Mouse (Mus musculus) ovary, postnatal 10 days (tissue): ENCODE data around the gene Tbxas1.

Experiments
- DNase-seq: peaks from one replicate; pipeline ENCODE4 v3.0.0; 2022; ENCODE audit warnings: low spot score

The Tbxas1 gene

DNA sequence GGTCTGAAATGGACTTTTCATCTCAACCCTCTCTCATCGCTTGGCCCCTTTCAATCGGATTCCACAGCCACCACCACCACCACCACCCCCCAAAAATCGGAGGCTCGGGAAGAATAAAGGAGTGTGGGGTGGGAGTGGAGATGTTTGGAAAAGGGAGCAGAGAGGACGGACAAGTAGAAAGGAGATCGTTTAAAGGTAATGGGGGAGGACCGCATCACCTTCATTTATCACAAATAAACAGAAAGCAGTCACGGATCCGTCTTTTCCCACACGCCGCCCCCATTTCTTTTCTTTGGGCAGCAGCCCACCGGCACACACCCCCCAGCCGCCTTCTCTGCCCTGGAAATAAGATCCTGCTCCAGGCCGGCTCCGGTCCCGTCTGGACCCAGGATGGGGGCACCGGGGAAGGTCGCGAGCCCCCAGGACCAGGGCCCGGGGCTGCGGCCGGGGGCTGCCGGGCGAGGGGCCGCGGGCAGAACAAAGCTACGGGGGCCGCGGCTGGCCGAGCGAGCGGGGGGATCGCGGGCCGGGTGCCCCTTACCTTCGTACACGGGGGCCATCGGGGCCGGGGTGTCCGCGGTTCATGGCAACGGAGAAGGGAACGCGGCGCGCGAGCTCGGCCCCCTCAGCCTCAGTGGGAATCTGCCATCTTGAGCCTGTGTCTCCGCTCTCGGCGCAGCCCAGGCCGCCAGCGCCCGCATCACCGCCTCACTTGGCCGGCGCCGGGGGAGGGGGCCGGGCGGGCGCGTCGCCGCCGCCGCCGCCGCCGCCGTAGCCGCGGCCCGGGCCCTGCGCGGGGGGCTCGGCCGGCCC, at the start of gene Tbxas1:
Tbxas1 (plus strand) TSS at position 147 of the 813 bp plus-strand sequence.
- peak; percentile 38 for DNase-seq

DNA sequence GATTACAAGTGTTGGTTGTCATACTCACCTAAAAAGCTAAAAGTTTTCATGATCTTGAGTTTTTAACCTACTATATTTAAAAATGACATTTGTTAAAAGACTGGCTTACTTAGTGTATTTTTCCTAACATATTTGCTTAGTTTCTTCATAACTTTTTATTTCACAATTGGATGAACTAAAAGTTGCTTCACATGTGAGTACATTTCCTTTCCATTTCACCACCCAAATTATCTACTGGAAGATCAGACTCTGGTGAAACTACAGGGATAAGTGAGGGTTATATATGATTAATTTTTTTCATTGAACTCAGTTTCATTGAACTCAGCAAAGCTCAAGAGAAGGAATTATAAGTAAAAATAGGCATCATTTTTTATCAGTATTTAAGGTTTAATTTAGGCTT, 49.3 kb upstream of the Tbxas1 start:
- DNase-seq = no peak

DNA sequence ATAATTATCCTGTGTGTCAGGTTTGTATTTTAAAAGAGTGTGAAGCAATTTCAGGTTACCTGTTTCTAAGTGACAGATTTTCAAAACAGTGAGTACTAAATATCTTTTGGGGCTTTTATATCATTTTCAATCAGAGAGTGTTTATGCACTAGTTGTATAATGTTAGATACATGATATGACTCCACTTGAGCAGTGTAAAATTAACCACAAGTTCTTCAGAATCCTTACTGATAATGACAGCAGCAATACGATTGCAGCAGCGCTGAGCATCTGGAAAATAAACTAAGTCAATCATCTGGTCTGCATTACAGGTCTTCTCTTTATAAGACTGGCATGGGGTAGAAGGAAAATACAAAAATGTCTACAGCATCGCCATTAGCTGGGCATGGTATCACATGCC, 48.3 kb upstream of the Tbxas1 start:
- no peak for DNase-seq

DNA sequence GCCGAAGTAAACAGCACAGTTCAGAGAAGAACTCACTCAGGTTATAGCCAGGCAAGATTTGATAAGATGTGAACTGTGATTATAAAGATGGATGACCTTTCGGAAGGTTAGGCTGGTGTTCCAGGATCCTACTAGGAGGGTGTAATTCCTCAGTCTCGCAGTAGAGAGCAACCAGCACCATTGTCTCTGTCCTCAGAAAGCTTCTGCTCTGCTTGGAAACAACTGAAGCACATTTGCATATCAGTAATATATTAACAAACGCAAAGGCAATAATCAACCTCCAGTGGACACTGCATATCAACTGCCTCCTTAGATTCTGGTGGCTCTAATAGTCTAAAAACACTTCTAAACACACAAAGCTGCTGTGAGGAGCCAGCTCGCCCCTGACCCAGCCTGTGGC, 47.8 kb upstream of the Tbxas1 start:
- no peak for DNase-seq

DNA sequence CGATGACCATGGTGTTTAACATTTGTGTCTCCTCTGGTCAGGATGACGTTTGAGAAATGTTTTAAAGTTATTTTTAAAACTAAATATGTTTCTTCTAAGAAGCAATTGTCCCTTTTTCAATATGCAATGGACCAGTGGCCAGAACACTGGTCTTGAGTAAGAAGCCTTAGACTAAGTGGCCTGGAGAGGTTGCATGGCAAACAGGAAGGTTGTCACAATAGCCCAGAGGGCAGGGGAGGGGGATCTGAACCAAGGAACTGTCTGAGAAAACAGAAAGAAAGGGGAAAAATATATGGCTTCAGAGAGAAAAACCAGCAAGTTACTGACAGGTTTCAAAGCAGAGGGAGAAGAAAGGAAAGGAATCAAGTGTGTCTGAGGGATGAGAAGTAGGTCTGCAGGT, 47.0 kb upstream of the Tbxas1 start:
- no peak for DNase-seq

DNA sequence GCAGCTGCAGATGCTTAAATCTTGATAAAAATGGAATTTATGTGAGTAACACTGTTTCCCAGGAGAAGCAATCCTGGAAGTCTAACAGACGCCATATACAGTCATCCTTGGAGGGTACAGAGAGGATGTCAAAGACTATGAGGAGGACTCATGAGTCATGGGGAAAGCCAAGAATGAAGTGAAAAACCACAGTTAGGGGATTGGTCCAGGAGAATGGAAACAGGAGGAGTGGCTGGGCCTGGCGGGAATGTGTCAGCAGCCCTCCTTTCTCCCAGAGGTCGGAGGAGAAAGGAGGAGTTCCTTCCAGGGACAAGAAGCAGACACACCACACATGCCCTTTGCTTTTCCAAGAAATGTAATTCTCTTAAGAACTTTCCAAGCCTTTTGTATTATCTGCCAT, 45.8 kb upstream of the Tbxas1 start:
- DNase-seq = no peak

DNA sequence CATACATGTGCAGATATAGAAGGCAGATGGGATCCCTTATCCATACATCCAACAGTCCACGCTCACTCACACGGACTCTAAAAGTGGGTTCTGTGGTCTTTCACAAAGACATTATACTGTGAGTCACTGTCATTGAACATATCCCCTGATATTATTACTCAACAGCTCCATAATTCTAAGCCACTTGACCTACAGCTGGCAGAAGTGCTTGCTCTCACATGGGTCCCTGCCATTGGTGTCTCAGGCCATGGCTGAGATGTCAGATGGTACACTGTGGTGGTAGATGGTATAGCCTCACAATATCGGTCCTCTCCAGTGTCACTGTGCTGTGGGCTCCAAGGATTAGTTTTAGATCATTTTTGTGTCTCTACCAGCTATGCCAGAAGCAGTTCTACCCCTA, 41.5 kb upstream of the Tbxas1 start:
- DNase-seq = no peak

DNA sequence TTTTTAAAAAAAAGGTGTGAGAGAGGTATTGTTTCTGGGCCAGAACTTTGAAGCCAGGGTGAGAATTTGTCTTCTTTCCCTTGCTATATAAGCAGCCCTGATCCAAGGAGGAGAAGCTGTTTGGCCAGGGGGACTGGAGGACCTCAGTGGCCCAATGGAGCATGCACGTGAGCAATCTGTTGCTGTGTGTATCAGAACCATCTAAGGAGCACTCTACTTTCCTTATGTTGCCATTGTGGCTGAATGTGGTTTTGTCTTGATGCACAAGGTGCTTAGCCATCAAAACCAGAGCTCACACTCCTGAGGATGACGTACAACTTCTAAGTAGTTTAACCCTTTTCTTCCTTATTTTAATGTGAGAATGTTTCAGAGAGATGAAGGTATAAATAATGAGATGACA, 40.5 kb upstream of the Tbxas1 start:
- no peak for DNase-seq

DNA sequence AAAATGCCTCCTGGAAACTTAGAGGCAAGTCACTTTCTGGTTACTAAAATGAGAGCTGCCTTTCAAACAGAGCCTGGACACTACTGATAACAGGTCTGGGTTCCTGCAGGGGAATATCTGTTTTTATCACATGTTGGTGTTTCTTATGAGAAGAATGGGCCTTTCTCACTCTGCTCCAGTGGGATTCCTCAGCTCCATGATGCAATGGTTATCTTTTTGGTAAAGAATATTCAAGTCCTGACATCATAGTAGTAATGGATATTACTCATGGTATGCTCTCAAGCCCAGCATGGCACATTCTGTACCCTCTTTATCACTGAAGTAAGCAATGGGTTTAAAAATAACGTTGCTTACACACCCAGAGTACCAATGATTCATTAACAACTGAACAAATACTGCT, 40.0 kb upstream of the Tbxas1 start:
- no peak for DNase-seq

DNA sequence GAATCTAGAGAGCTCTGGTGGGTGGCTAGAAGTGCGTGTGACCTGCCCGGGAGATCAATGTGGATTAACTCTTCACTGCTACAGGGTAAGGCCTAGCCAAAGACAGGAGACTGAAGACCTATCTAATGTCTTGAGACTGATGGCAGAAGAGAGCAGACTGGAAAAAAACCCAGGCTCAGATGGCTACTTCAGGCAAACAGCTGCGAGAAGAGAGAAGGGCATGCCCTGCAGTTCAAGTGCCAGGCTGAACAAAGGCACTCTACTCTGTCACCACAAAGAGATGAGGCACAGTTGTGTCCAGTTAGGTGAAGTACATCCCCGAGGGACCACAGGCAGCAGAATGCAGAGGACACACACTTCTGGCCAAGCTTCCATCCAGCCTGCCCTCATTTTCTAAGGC, 37.1 kb upstream of the Tbxas1 start:
- DNase-seq = no peak

DNA sequence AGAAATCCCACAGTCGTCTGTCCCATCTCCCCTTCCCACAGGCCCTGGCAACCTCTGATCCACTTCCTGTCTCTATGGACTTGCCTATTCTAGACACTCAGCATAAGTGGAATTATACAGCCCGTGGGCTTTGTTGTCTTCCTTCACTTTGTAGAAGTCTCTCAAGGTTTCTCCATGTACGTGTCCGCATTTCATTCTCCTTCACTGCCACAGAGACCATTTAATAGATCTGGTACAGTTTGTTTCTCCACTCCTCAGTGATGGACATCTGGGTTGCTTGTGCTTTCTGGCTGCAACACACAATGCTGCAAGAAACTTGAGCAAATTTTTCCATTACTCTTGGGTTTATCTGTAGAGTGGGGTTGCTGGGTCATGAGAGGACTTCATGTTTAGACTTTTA, 35.3 kb upstream of the Tbxas1 start:
- no peak for DNase-seq

DNA sequence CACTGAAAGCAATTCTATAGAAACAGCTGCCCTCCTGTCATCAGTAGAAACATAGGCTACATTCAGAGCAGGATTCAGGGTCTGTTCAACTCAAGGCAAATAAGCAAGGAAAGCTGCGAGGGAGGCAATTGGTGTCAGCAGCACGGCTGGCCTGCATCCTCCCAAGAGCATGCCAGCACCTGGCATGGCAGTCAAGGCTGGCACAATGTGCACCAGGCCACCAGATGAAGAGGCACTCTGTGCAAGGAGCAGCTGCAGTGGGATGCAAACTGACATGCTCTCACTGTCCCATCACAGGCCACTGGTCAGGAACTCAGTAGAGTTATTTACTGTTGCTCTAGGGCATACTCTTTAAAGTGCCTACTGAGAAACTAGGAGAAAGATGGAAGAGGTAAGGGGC, 34.8 kb upstream of the Tbxas1 start:
- DNase-seq = no peak

DNA sequence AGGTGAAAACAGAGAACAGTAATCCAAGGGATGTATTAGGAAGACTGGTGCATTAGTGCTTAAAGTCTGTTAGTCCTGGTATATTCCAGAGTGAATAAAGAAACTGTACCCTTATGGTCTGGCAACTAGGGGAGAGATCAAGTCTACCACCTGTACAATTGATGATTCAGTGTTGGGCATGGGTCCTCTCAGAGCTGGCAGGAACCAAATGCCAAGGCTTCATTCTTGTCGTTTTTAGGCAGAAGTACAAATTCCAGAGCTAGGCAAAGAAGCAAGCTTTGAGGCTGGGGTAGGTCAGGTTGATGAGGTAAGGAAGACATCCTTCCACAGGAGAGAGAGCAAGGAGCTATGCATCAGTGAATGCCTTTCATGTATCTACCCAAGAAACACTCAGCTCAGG, 34.4 kb upstream of the Tbxas1 start:
- no peak for DNase-seq

DNA sequence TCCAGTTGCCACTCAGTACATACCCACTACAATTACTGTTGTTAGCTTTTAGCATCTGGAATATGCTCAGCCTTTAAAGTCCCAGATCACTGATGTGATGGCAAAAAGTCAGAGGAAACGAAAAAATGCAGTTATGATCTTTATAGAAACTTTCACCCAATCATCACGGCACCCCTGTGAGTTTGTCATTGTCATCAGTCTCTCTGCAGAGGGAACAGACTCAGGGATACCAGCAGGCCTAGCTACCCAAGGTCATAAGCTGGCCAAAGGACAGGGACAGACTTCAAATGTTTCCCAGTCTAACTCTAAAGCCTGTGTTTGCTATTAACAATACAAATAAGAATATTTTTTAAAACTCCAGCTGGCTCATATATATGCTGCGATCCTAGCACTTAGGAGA, 33.7 kb upstream of the Tbxas1 start:
- DNase-seq = no peak

DNA sequence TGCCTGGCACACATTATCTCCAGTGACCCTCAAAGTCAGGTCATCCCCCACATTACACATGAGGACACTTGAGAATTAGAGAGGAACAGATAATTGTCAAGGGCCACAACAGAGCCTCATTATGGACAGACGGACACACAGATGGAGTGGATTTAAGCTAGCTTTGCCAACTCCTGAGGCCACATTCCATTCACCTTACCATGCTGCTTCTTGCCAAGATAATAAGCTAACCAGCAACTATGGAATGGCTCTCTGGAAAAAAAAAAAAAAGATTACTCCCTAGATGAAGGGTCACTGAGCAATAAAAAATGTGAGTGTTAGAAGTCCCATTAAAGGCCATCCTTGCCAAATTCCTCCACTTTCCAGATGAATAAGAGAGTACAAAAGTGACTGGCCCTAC, 30.1 kb upstream of the Tbxas1 start:
- DNase-seq = no peak

DNA sequence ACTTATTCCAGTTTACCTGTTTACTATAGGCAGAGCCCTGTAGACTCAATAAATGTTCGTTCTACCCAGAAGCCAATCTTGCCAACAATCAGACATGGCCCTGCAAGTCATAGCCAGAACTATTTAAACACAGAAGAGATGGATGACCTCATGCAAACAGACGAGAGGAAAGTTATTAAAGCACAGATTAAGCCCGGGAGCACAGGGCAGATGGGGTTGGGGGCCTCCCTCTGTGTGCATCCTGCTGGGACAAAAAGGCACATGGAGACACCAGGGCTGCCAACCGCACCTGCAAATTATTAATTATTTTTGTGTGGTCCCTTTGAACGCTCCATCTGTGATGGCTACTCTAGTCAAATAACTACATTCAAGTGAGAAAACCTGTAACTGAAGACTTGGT, 29.3 kb upstream of the Tbxas1 start:
- no peak for DNase-seq

DNA sequence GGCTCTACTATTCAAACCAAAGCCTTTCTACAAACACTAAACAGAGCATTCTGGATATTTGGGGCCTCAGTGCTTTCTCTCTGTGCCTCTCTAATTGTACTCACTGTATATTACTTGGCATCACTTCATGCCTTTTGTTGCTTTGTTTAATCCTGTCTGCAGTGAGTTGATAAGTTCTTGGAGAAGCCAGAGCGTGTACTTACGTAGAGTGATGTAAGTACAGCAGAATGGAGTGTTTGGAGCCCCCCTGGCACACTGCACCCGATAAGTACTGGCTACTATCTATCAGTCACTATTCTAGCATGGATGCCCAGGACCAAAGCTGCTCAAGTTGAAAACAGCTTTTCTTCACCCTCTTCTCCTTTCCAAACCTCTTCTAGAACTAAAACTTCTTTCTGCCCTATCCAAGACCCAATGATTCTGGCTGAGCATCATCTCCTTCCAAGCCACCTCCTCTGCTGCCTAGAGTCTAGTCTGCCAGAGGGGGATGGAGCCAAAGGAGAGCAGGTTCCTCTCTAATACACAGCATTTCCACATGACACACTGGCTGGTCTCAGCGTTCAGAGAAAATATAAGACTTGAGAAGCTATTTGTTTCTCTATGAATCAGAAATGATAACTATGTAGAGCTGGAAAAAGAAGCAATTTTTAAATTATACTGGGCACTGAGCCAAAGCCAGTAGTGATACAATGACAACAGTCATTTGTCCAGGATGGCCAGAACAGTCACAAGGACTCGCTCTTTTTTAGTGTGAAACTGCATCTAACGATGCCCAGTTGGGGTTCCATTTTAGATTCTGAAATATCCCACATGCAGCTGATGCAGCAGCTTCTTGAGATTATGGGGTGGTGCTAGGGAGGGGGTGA, 28.6 kb upstream of the Tbxas1 start:
- no peak for DNase-seq

DNA sequence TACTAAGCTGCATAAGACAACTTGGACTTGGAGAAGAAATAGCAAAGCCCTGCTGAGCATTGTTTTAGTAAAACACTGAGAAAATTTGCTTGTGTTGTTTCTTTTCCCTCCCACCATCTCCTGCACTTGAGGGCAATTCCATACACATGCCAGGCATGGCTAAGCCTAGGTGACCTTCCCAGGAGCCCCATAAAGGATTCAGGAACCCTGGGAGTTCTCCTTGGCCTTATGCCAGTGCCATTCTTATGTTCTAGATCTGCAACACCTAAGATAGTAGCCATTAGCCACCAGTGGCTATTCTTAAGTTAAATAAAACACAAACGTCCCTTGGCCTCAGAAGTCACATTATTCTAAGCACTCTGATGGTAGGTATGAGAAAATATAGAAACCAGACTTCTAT, 27.8 kb upstream of the Tbxas1 start:
- DNase-seq = no peak

DNA sequence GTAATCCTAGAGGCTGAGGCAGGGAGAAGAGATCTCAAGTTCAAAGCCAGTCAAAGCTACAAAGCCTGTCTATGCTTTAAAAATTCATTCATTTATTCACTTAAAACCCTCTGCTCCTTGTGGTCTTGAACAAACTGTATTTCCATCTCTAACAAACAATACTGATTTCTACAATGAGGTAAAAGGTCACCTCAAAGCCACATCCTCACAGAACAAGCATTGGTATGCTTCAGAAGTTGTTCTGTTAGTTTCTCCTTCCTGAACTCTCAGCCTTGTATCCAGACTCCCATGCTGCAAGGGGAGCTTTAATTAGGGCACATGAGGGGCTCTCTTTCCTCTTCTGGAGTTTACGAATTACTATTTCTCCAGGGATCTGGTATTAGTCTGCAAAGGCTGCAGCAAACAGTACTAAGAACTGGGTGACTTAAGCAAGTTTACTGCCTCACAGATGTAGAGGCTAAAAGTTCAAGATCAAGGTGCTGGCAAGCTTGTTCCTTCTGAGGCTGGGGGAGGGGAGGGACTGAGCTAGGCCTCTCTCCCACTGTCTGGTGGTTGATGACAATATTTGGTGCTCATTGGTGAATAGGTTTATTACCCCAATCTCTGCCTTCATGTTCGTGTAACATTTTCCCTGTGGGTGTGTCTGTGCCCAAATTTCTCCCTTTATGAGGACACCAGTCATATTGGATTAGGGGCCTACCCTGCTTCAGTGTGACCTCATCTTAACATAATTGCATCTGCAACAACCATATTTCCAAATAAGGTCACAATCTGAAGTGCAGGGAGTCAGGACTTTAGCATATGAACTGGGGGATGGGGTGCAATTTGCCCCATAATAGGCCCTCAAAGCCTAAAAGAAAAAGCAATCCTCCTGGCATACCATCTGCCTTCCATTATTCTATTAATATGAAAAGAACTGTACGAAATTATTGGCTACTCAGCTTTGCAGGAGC, 27.0 kb upstream of the Tbxas1 start:
- no peak for DNase-seq

DNA sequence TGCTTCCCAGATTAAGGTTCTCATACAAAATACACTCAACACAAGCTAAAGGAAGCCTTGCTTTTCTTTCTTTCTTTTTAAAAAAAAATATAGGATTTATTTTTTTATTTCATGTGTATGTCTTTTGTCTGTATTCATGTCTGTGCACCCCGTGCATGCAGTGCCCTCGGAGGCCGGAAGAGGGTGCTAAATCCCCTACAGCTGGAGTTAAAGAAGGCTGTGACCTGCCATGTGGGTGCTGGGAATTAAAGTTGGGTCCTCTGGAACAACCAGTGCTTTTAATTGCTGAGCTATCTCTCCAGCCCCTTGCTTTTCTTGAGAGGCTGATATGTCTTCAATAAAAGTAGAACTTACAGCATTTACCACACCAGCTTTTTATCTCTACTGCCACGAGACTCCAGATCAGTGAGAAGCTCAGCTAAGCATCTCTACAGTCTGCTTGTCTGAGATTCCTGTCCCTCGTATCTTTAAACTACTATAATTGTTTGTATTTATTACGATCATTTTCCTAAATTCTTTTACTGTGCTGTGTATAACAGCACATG, 24.4 kb upstream of the Tbxas1 start:
- no peak for DNase-seq

DNA sequence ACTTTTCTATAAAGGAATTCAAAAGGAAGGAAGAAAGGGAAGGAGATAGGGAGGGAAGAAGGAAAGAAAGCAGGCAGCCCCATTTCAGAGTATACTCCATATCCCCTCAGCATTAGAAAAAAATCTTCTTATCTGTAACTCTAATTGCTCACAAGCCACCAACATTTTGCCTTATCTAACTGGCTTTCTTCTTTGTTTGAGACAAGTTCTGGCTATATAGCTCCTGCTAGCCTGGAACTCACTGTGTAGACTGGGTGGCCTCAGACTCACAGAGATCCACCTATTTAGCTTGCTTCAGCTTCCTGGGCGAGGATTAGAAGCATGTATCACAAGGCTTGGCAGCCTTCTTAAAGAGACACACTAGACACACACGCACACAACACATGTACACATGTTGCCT, 23.5 kb upstream of the Tbxas1 start:
- DNase-seq = no peak

DNA sequence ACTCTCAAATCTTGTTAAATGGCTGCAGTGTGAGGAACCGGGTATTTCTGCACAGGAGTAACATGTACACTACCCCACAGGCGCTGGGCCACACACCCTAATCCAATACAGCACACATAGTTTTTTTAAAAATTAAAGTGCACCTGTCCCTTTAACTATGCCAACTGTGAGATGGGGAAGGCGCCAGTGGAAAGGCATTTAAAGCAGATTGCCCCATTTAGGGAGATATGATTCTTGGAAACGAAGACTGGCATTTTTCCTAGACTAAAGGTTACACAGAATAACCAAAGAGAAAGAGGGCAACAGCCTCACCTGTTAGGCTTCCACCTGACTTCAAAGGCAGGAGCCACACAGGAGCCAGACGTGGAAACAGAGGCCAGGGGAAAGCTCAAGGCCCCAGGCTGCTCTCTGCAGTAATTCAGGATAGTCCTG, 21.6 kb upstream of the Tbxas1 start:
- DNase-seq = no peak
